Mouse (Mus musculus) left cerebral cortex, adult 9 months (tissue): ENCODE data around the gene Eid1.

Source experiments
- DNase-seq, 2 experiments: peaks; one replicate each; pipeline ENCODE4 v3.0.0; 2022; ENCODE audit warnings: low spot score in 2 of 2

Gene Eid1

GRCm38 (mm10) chr2:125667721-125668120, 5.2 kb upstream of the Eid1 start:
- no peak for DNase-seq

- DNase-seq = no peak
Measured at GRCm38 (mm10) chr2:125670846-125671245, 2.0 kb upstream of the Eid1 start.

- DNase-seq = peak in 1 of 2 experiments; percentile 44
Measured at GRCm38 (mm10) chr2:125672568-125672956, 333 bp upstream of the Eid1 start.

- DNase-seq = no peak
Measured at GRCm38 (mm10) chr2:125681811-125682210, 8.9 kb downstream of the Eid1 start.

GRCm38 (mm10) chr2:125683895-125684294, 11.0 kb downstream of the Eid1 start:
- DNase-seq = no peak

- DNase-seq = peak; percentile 32 to 39
Measured at GRCm38 (mm10) chr2:125684559-125685440, 11.9 kb downstream of the Eid1 start.

GRCm38 (mm10) chr2:125685441-125686150, 12.7 kb downstream of the Eid1 start:
- DNase-seq = no peak

GRCm38 (mm10) chr2:125692010-125692409, 19.1 kb downstream of the Eid1 start:
- DNase-seq = peak in 1 of 2 experiments; percentile 35

- DNase-seq = no peak
Measured at GRCm38 (mm10) chr2:125694798-125695197, 21.9 kb downstream of the Eid1 start.

GRCm38 (mm10) chr2:125696219-125696618, 23.3 kb downstream of the Eid1 start:
- DNase-seq = no peak

- no peak for DNase-seq
Measured at GRCm38 (mm10) chr2:125701606-125702005, 28.7 kb downstream of the Eid1 start.

GRCm38 (mm10) chr2:125702851-125703250, 30.0 kb downstream of the Eid1 start:
- DNase-seq = no peak

GRCm38 (mm10) chr2:125704907-125705631, 32.2 kb downstream of the Eid1 start:
- no peak for DNase-seq

- no peak for DNase-seq
Measured at GRCm38 (mm10) chr2:125706510-125706921, 33.6 kb downstream of the Eid1 start.

- no peak for DNase-seq
Measured at GRCm38 (mm10) chr2:125716599-125716998, 43.7 kb downstream of the Eid1 start.

- DNase-seq = no peak
Measured at GRCm38 (mm10) chr2:125723086-125723407, 50.2 kb downstream of the Eid1 start.

GRCm38 (mm10) chr2:125723408-125724085, 50.7 kb downstream of the Eid1 start:
- peak in 1 of 2 experiments; percentile 33 for DNase-seq

- peak; percentile 13 to 26 for DNase-seq
Measured at GRCm38 (mm10) chr2:125724086-125724430, 51.2 kb downstream of the Eid1 start, which contains the start of gene Shc4. Gene Shc4 (minus strand): TSS chr2:125724148.
